Mouse (Mus musculus): ENCODE measurements around the gene Ror1. TPM values are rescaled to one million over a fixed set of nuclear protein-coding genes. Genes with fewer than 3 reads are reported as not detected.
A peak's percentile ranks its signal among the peaks of the same experiment; 100 is the strongest.

Gene Ror1
- polyA plus RNA-seq, 1 experiment from 2014 or later, result 0.76 TPM

GRCm38 (mm10) chr4:100170161-100170650 is 74.6 kb downstream of the Ror1 start:
- no peaks in the 10 kb centered on the region for H3K9me3 ChIP-seq
- no peaks in the 10 kb centered on the region for H3K36me3 ChIP-seq
- peaks cover 12% of the 10 kb centered on the region for H3K4me1 ChIP-seq
- 13% methylated on average over 14 of the region's 14 CpGs for WGBS
- H3K27ac ChIP-seq (replicated peaks), result no peak overlapping the region
- ATAC-seq (replicated peaks), result no peak; the same call in 1 of the 2 replicates
- peak overlapping the region; percentile 21 for H3K4me3 ChIP-seq
- no peak overlapping the region for H3K9ac ChIP-seq (replicated peaks)
- no peaks in the 10 kb centered on the region for H3K27me3 ChIP-seq
- peak overlapping the region; percentile 35 for H3K4me2 ChIP-seq (replicated peaks)

- no peak for ATAC-seq (replicated peaks)
- H3K9me3 ChIP-seq, result no peaks in the 10 kb centered on the region
- H3K9ac ChIP-seq (replicated peaks), result no peak overlapping the region
- H3K4me3 ChIP-seq, result no peak overlapping the region
- no peak overlapping the region; the same call in 1 of the 2 replicates for H3K4me2 ChIP-seq (replicated peaks)
- peaks cover 12% of the 10 kb centered on the region for H3K4me1 ChIP-seq
- no peaks in the 10 kb centered on the region for H3K36me3 ChIP-seq
- 4% methylated on average over 5 of the region's 5 CpGs for WGBS
- H3K27me3 ChIP-seq, result no peaks in the 10 kb centered on the region
- H3K27ac ChIP-seq (replicated peaks), result no peak overlapping the region
These were observed 75.2 kb downstream of the Ror1 start for GRCm38 (mm10) chr4:100170743-100171142.

- Histone ChIP-seq H3K4me3 (no peak overlapping the region), H3K27ac (replicated peaks) (no peak overlapping the region), H3K4me2 (replicated peaks) (no peak overlapping the region), H3K36me3 (no peaks in the 10 kb centered on the region), H3K9me3 (no peaks in the 10 kb centered on the region), H3K9ac (replicated peaks) (no peak overlapping the region), H3K27me3 (no peaks in the 10 kb centered on the region), H3K4me1 (peaks cover 12% of the 10 kb centered on the region)
- no peak for ATAC-seq (replicated peaks)
- WGBS, result 59% methylated on average over 5 of the region's 5 CpGs
These were observed 75.9 kb downstream of the Ror1 start for GRCm38 (mm10) chr4:100171483-100171898.

GRCm38 (mm10) chr4:100175594-100175993 is 80.0 kb downstream of the Ror1 start:
- no peak overlapping the region for H3K4me2 ChIP-seq (replicated peaks)
- no peaks in the 10 kb centered on the region for H3K27me3 ChIP-seq
- H3K36me3 ChIP-seq, result no peaks in the 10 kb centered on the region
- peaks cover 2% of the 10 kb centered on the region; the same call in 1 of the 2 replicates for H3K4me1 ChIP-seq
- H3K4me3 ChIP-seq, result no peak overlapping the region
- no peaks in the 10 kb centered on the region for H3K9me3 ChIP-seq
- H3K9ac ChIP-seq (replicated peaks), result no peak overlapping the region
- no peak overlapping the region for H3K27ac ChIP-seq (replicated peaks)
- no peak for ATAC-seq (replicated peaks)
- WGBS, result 91% methylated on average over 7 of the region's 7 CpGs

- ATAC-seq (replicated peaks), result no peak
- no peaks in the 10 kb centered on the region for H3K4me1 ChIP-seq
- no peak overlapping the region for H3K4me3 ChIP-seq
- no peaks in the 10 kb centered on the region for H3K36me3 ChIP-seq
- no peaks in the 10 kb centered on the region for H3K9me3 ChIP-seq
- H3K9ac ChIP-seq (replicated peaks), result no peak overlapping the region
- H3K27ac ChIP-seq (replicated peaks), result no peak overlapping the region
- 84% methylated on average over 3 of the region's 3 CpGs for WGBS
- H3K4me2 ChIP-seq (replicated peaks), result no peak overlapping the region
- no peaks in the 10 kb centered on the region for H3K27me3 ChIP-seq
These were observed 82.7 kb downstream of the Ror1 start for GRCm38 (mm10) chr4:100178316-100178715.

- 41% methylated on average over 5 of the region's 5 CpGs for WGBS
- no peak for ATAC-seq (replicated peaks)
- Histone ChIP-seq H3K4me2 (replicated peaks) (no peak overlapping the region), H3K9me3 (no peaks in the 10 kb centered on the region), H3K36me3 (no peaks in the 10 kb centered on the region), H3K4me3 (no peak overlapping the region), H3K27me3 (no peaks in the 10 kb centered on the region), H3K4me1 (no peaks in the 10 kb centered on the region), H3K9ac (replicated peaks) (no peak overlapping the region), H3K27ac (replicated peaks) (no peak overlapping the region)
These were observed 86.1 kb downstream of the Ror1 start for GRCm38 (mm10) chr4:100181676-100182075.

- no peak for ATAC-seq (replicated peaks)
- no peak overlapping the region for H3K4me2 ChIP-seq (replicated peaks)
- H3K4me3 ChIP-seq, result no peak overlapping the region
- no peak overlapping the region for H3K9ac ChIP-seq (replicated peaks)
- WGBS, result 92% methylated on average over 8 of the region's 8 CpGs
- no peaks in the 10 kb centered on the region for H3K36me3 ChIP-seq
- no peak overlapping the region for H3K27ac ChIP-seq (replicated peaks)
- H3K4me1 ChIP-seq, result peaks cover 10% of the 10 kb centered on the region
- no peaks in the 10 kb centered on the region for H3K27me3 ChIP-seq
- H3K9me3 ChIP-seq, result no peaks in the 10 kb centered on the region
These were observed 91.2 kb downstream of the Ror1 start for GRCm38 (mm10) chr4:100186781-100187180.

- 46% methylated on average over 6 of the region's 6 CpGs for WGBS
- Histone ChIP-seq H3K27ac (replicated peaks) (no peak overlapping the region), H3K9me3 (no peaks in the 10 kb centered on the region), H3K4me1 (peaks cover 10% of the 10 kb centered on the region), H3K4me2 (replicated peaks) (no peak overlapping the region), H3K4me3 (no peak overlapping the region), H3K36me3 (no peaks in the 10 kb centered on the region), H3K27me3 (no peaks in the 10 kb centered on the region), H3K9ac (replicated peaks) (no peak overlapping the region)
- ATAC-seq (replicated peaks), result peak; percentile 16; the same call in 1 of the 2 replicates
These were observed 92.1 kb downstream of the Ror1 start for GRCm38 (mm10) chr4:100187563-100188200.

GRCm38 (mm10) chr4:100188201-100188699 is 92.7 kb downstream of the Ror1 start:
- peak; percentile 79 for ATAC-seq (replicated peaks)
- no peaks in the 10 kb centered on the region for H3K27me3 ChIP-seq
- 10% methylated on average over 4 of the region's 4 CpGs for WGBS

GRCm38 (mm10) chr4:100191483-100191882 is 95.9 kb downstream of the Ror1 start:
- no peak for ATAC-seq (replicated peaks)
- Histone ChIP-seq H3K4me1 (peaks cover 13% of the 10 kb centered on the region), H3K4me2 (replicated peaks) (no peak overlapping the region), H3K4me3 (no peak overlapping the region), H3K27me3 (no peaks in the 10 kb centered on the region), H3K36me3 (no peaks in the 10 kb centered on the region), H3K9me3 (no peaks in the 10 kb centered on the region), H3K27ac (replicated peaks) (no peak overlapping the region), H3K9ac (replicated peaks) (no peak overlapping the region)
- WGBS, result 97% methylated on average over 6 of the region's 6 CpGs

More at GRCm38 (mm10) chr4:100188201-100188699, 92.7 kb downstream of the Ror1 start:
- H3K9me3 ChIP-seq, result no peaks in the 10 kb centered on the region
- H3K4me3 ChIP-seq, result no peak overlapping the region
- H3K4me1 ChIP-seq, result peaks cover 10% of the 10 kb centered on the region
- no peak overlapping the region for H3K4me2 ChIP-seq (replicated peaks)
- H3K27ac ChIP-seq (replicated peaks), result no peak overlapping the region
- no peaks in the 10 kb centered on the region for H3K36me3 ChIP-seq
- no peak overlapping the region for H3K9ac ChIP-seq (replicated peaks)

- no peaks in the 10 kb centered on the region for H3K27me3 ChIP-seq
- 59% methylated on average over 3 of the region's 3 CpGs for WGBS
- 0 out of 2 replicates have a peak, but pooled peaks cover 3% of the 10 kb centered on the region for H3K4me1 ChIP-seq
- no peak overlapping the region for H3K9ac ChIP-seq (replicated peaks)
- no peak overlapping the region for H3K4me3 ChIP-seq
- no peak overlapping the region for H3K27ac ChIP-seq (replicated peaks)
- no peak overlapping the region for H3K4me2 ChIP-seq (replicated peaks)
- no peak for ATAC-seq (replicated peaks)
- no peaks in the 10 kb centered on the region for H3K36me3 ChIP-seq
- H3K9me3 ChIP-seq, result no peaks in the 10 kb centered on the region
These were observed 98.5 kb downstream of the Ror1 start for GRCm38 (mm10) chr4:100194136-100194535.

- Histone ChIP-seq H3K9me3 (no peaks in the 10 kb centered on the region), H3K4me2 (replicated peaks) (no peak overlapping the region), H3K27ac (replicated peaks) (no peak overlapping the region), H3K9ac (replicated peaks) (no peak overlapping the region), H3K36me3 (no peaks in the 10 kb centered on the region), H3K4me3 (no peak overlapping the region), H3K27me3 (no peaks in the 10 kb centered on the region), H3K4me1 (0 out of 2 replicates have a peak, but pooled peaks cover 3% of the 10 kb centered on the region)
- WGBS, result 88% methylated on average over 5 of the region's 5 CpGs
- ATAC-seq (replicated peaks), result no peak
These were observed 100.7 kb downstream of the Ror1 start for GRCm38 (mm10) chr4:100196255-100196793.

Measured in forebrain, embryonic 15.5 days (tissue).